Mouse (Mus musculus): Measurements from ENCODE around the gene Tescl.
A peak's percentile ranks its signal among the peaks of the same experiment; 100 is the strongest.

Gene Tescl

GRCm38 (mm10) chr7:24299823-24300481 lies 33.8 kb downstream of the Tescl start:
- no peak for DNase-seq (ENCODE audit: low spot score in 2 of 2)

GRCm38 (mm10) chr7:24298973-24299708 lies 34.6 kb downstream of the Tescl start:
- DNase-seq (ENCODE audit: low spot score in 2 of 2), result peak; percentile 67 to 70

- DNase-seq (ENCODE audit: low spot score in 2 of 2), result no peak
Measured at GRCm38 (mm10) chr7:24298635-24298972, 35.1 kb downstream of the Tescl start.

GRCm38 (mm10) chr7:24297361-24298095 lies 36.2 kb downstream of the Tescl start:
- DNase-seq (ENCODE audit: low spot score in 2 of 2), result no peak

- no peak for DNase-seq (ENCODE audit: low spot score in 2 of 2)
Measured at GRCm38 (mm10) chr7:24296386-24296785, 37.4 kb downstream of the Tescl start.

- DNase-seq (ENCODE audit: low spot score in 2 of 2), result no peak
Measured at GRCm38 (mm10) chr7:24295376-24295775, 38.4 kb downstream of the Tescl start.

- no peak for DNase-seq (ENCODE audit: low spot score in 2 of 2)
Measured at GRCm38 (mm10) chr7:24294763-24295162, 39.0 kb downstream of the Tescl start.

- no peak for DNase-seq (ENCODE audit: low spot score in 2 of 2)
Measured at GRCm38 (mm10) chr7:24293061-24293851, 40.5 kb downstream of the Tescl start.

GRCm38 (mm10) chr7:24291387-24292090 lies 42.2 kb downstream of the Tescl start:
- DNase-seq (ENCODE audit: low spot score in 2 of 2), result no peak

- no peak for DNase-seq (ENCODE audit: low spot score in 2 of 2)
Measured at GRCm38 (mm10) chr7:24290106-24290693, 43.5 kb downstream of the Tescl start.

- DNase-seq (ENCODE audit: low spot score in 2 of 2), result no peak
Measured at GRCm38 (mm10) chr7:24288512-24288911, 45.2 kb downstream of the Tescl start.

GRCm38 (mm10) chr7:24287670-24288069 lies 46.1 kb downstream of the Tescl start:
- DNase-seq (ENCODE audit: low spot score in 2 of 2), result no peak

- DNase-seq (ENCODE audit: low spot score in 2 of 2), result no peak
Measured at GRCm38 (mm10) chr7:24286916-24287315, 46.8 kb downstream of the Tescl start.

- DNase-seq (ENCODE audit: low spot score in 2 of 2), result no peak
Measured at GRCm38 (mm10) chr7:24286090-24286489, 47.6 kb downstream of the Tescl start.

Data from heart, adult 9 months (tissue).